Mouse (Mus musculus) heart, embryonic 11.5 days (tissue): Measurements from ENCODE around the gene Fam205c. TPM values are rescaled to one million over a fixed set of nuclear protein-coding genes. Genes with fewer than 3 reads are reported as not detected.
A peak's percentile ranks its signal among the peaks of the same experiment; 100 is the strongest.
"Not testable (repeated sequence)": the region's sequence is repeated elsewhere in the genome, so short reads cannot be mapped to it uniquely, and the experiment has no call there.

Experiments
- ATAC-seq: fragments of 200-750 bp; cut with Nextera tagmentation; replicated peaks from 2 replicates; pipeline ENCODE4 v1.8.0; 2017; ENCODE audit warnings: moderate library complexity; ENCODE audit not compliant: insufficient number of reproducible peaks, low FRiP score, low TSS enrichment
- H3K27ac ChIP-seq: fragments of 300-500 bp; sonication (generic); 2 replicates; pipeline ENCODE4 v1.5.1; 2014; ENCODE audit warnings: mild to moderate bottlenecking, low read depth, low read length
- H3K27me3 ChIP-seq: fragments of 300-500 bp; sonication (generic); 2 replicates; pipeline ENCODE4 v1.6.1; 2014; ENCODE audit warnings: mild to moderate bottlenecking, low read length, mixed read lengths; ENCODE audit not compliant: control insufficient read depth, insufficient read depth
- H3K36me3 ChIP-seq: fragments of 300-500 bp; sonication (generic); 2 replicates; pipeline ENCODE4 v1.6.1; 2014; ENCODE audit warnings: mild to moderate bottlenecking, low read length, moderate library complexity, mixed read lengths; ENCODE audit not compliant: control insufficient read depth, insufficient read depth
- H3K4me1 ChIP-seq: fragments of 300-500 bp; sonication (generic); 2 replicates; pipeline ENCODE4 v1.6.1; 2014; ENCODE audit warnings: low read length; ENCODE audit not compliant: control insufficient read depth, insufficient read depth
- H3K4me2 ChIP-seq: fragments of 300-500 bp; sonication (generic); 2 replicates; pipeline ENCODE4 v1.6.1; 2014; ENCODE audit warnings: mild to moderate bottlenecking, moderate library complexity
- H3K4me3 ChIP-seq: fragments of 300-500 bp; sonication (generic); 2 replicates; pipeline ENCODE4 v1.5.1; 2014; ENCODE audit warnings: low read depth, low read length
- H3K9ac ChIP-seq: fragments of 300-500 bp; sonication (generic); 2 replicates; pipeline ENCODE4 v1.6.1; 2014; ENCODE audit warnings: mild to moderate bottlenecking, low read depth, low read length, moderate library complexity
- H3K9me3 ChIP-seq: fragments of 300-500 bp; sonication (generic); replicated peaks from 2 replicates; pipeline ENCODE4 v1.6.1; 2016; ENCODE audit warnings: low read length; ENCODE audit not compliant: control insufficient read depth
- WGBS: fragments of 180-500 bp; shearing (Covaris S2); extraction: QIAGEN DNeasy Blood & Tissue Kit; methylation state at CpG from one replicate; pipeline ENCODE4 v1.1.7; 2014; ENCODE audit not compliant: insufficient replicate concordance; 5-methylcytosine and 5-hydroxymethylcytosine counted together
- polyA plus RNA-seq: library from polyadenylated mRNA; unstranded; fragments of >200 nt; fragmentation: Nextera tagmentation; extraction: Ambion mirVana; gene quantifications from 2 replicates; pipeline ENCODE4 v1.2.1, GENCODE M21; 2014

Gene Fam205c
- polyA plus RNA-seq, 1 experiment from 2014 or later, result 0.46 TPM

GRCm38 (mm10) chr4:42872746-42873435, 1.1 kb downstream of the Fam205c start:
- 72% methylated on average over 16 of the region's 16 CpGs for WGBS
- H3K27ac ChIP-seq, result no peak overlapping the region

GRCm38 (mm10) chr4:42872151-42872550, 1.9 kb downstream of the Fam205c start:
- ATAC-seq, result no peak
- H3K36me3 ChIP-seq, result no peaks in the 10 kb centered on the region
- no peaks in the 10 kb centered on the region for H3K9me3 ChIP-seq
- H3K4me3 ChIP-seq, result no peak overlapping the region
- H3K27me3 ChIP-seq, result no peaks in the 10 kb centered on the region
- no peak overlapping the region for H3K4me2 ChIP-seq
- H3K9ac ChIP-seq, result no peak overlapping the region
- 87% methylated on average over 7 of the region's 7 CpGs for WGBS
- no peaks in the 10 kb centered on the region for H3K4me1 ChIP-seq
- H3K27ac ChIP-seq, result no peak overlapping the region

More at GRCm38 (mm10) chr4:42872746-42873435, 1.1 kb downstream of the Fam205c start:
- no peak overlapping the region for H3K9ac ChIP-seq
- no peaks in the 10 kb centered on the region for H3K4me1 ChIP-seq
- H3K36me3 ChIP-seq, result no peaks in the 10 kb centered on the region
- H3K27me3 ChIP-seq, result no peaks in the 10 kb centered on the region
- H3K4me3 ChIP-seq, result no peak overlapping the region
- H3K4me2 ChIP-seq, result no peak overlapping the region
- no peaks in the 10 kb centered on the region for H3K9me3 ChIP-seq
- no peak for ATAC-seq

- 66% methylated on average over 5 of the region's 5 CpGs for WGBS
- no peaks in the 10 kb centered on the region for H3K9me3 ChIP-seq
- H3K4me3 ChIP-seq, result no peak overlapping the region
- H3K9ac ChIP-seq, result no peak overlapping the region
- no peaks in the 10 kb centered on the region for H3K36me3 ChIP-seq
- no peaks in the 10 kb centered on the region for H3K27me3 ChIP-seq
- no peaks in the 10 kb centered on the region for H3K4me1 ChIP-seq
- H3K27ac ChIP-seq, result no peak overlapping the region
- no peak for ATAC-seq
- no peak overlapping the region for H3K4me2 ChIP-seq
Observed at GRCm38 (mm10) chr4:42870748-42871147, 3.3 kb downstream of the Fam205c start.

- 79% methylated on average over 5 of the region's 5 CpGs for WGBS
- H3K9me3 ChIP-seq, result no peaks in the 10 kb centered on the region
- no peak for ATAC-seq
- no peaks in the 10 kb centered on the region for H3K27me3 ChIP-seq
- H3K4me3 ChIP-seq, result no peak overlapping the region
- H3K4me1 ChIP-seq, result no peaks in the 10 kb centered on the region
- no peak overlapping the region for H3K4me2 ChIP-seq
- H3K36me3 ChIP-seq, result no peaks in the 10 kb centered on the region
- no peak overlapping the region for H3K27ac ChIP-seq
- no peak overlapping the region for H3K9ac ChIP-seq
Observed at GRCm38 (mm10) chr4:42868193-42868592, 5.8 kb downstream of the Fam205c start.

GRCm38 (mm10) chr4:42867390-42867789, 6.6 kb downstream of the Fam205c start:
- no peaks in the 10 kb centered on the region for H3K36me3 ChIP-seq
- H3K9ac ChIP-seq, result no peak overlapping the region
- H3K4me2 ChIP-seq, result no peak overlapping the region; the same call in 1 of the 2 replicates
- H3K27me3 ChIP-seq, result no peaks in the 10 kb centered on the region
- 39% methylated on average over 3 of the region's 3 CpGs for WGBS
- peak overlapping the region; percentile 68 for H3K27ac ChIP-seq
- H3K4me3 ChIP-seq, result no peak overlapping the region
- no peaks in the 10 kb centered on the region for H3K9me3 ChIP-seq
- no peaks in the 10 kb centered on the region for H3K4me1 ChIP-seq
- peak; percentile 85 for ATAC-seq

- not testable (repeated sequence) for H3K9me3 ChIP-seq, H3K4me1 ChIP-seq, H3K36me3 ChIP-seq, ATAC-seq, H3K9ac ChIP-seq, H3K4me3 ChIP-seq, H3K27me3 ChIP-seq, H3K27ac ChIP-seq
- 79% methylated on average over 4 of the region's 5 CpGs for WGBS
- peak overlapping the region; percentile 34; the same call in 1 of the 2 replicates for H3K4me2 ChIP-seq
Observed at GRCm38 (mm10) chr4:42863487-42863886, 10.5 kb downstream of the Fam205c start.

GRCm38 (mm10) chr4:42860483-42860882, 13.6 kb downstream of the Fam205c start:
- H3K36me3 ChIP-seq, H3K9me3 ChIP-seq, H3K4me3 ChIP-seq, H3K4me1 ChIP-seq, H3K27me3 ChIP-seq, ATAC-seq, H3K9ac ChIP-seq, H3K4me2 ChIP-seq: not testable (repeated sequence)
- WGBS, result 75% methylated on average over 9 of the region's 9 CpGs
- H3K27ac ChIP-seq, result 0 out of 2 replicates have a peak overlapping the region, but pooled peaks have one; percentile 41

- ATAC-seq, H3K27me3 ChIP-seq, H3K4me1 ChIP-seq, H3K9me3 ChIP-seq, H3K36me3 ChIP-seq, H3K4me3 ChIP-seq, H3K9ac ChIP-seq, H3K27ac ChIP-seq, H3K4me2 ChIP-seq: not testable (repeated sequence)
- WGBS, result 78% methylated on average over 1 of the region's 1 CpGs
Observed at GRCm38 (mm10) chr4:42856671-42857070, 17.4 kb downstream of the Fam205c start, which contains the start of gene Gm12394. Gene Gm12394 (minus strand): TSS chr4:42856771.

GRCm38 (mm10) chr4:42853788-42854187, 20.2 kb downstream of the Fam205c start, which contains the start of gene Fam205a1:
Gene Fam205a1 (minus strand): TSS chr4:42853888.
- H3K4me1 ChIP-seq, H3K27me3 ChIP-seq, ATAC-seq, H3K9me3 ChIP-seq, H3K27ac ChIP-seq, H3K36me3 ChIP-seq, H3K4me3 ChIP-seq, H3K4me2 ChIP-seq, H3K9ac ChIP-seq: not testable (repeated sequence)
- WGBS, result 100% methylated on average over 1 of the region's 1 CpGs
